Mouse (Mus musculus): ENCODE results near the gene Ankrd50.

The Ankrd50 gene

DNA sequence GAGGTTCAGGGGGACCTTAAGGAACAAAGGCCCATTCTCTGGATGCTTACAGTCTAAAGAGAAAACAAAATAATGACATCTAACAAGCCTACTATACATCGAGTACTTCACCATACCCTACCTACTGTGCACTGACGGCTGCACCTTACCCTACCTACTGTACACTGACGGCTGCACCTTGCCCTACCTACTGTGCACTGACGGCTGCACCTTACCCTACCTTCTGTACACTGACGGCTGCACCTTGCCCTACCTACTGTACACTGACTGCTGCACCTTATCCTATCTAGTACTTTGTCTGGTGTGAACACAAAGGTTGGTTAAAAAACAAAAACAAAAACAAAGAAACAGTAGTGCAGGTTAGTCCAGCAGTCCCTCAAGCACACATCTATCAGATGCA is 18.5 kb downstream of the Ankrd50 start:
- no peak for DNase-seq (ENCODE audit: low read depth, low spot score)

DNA sequence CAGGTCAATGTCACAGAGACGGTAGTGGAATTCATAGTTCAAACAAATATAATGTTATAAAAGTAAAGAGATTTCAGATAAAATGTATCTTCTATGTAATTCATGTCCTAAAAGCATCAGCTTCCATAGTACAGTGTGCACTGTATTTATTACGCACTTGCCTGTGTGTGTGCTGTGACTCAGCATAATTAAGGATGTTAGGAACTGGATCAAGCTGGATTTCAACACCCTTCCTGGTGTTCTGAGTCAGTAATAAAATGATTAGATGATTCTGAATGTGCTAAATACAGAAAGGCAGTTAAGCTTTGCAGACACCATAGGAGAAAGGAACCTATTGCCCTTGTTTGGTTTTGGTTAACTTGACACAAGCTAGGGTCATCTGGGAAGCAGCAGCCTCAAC is 21.5 kb downstream of the Ankrd50 start:
- no peak for DNase-seq (ENCODE audit: low read depth, low spot score)

DNA sequence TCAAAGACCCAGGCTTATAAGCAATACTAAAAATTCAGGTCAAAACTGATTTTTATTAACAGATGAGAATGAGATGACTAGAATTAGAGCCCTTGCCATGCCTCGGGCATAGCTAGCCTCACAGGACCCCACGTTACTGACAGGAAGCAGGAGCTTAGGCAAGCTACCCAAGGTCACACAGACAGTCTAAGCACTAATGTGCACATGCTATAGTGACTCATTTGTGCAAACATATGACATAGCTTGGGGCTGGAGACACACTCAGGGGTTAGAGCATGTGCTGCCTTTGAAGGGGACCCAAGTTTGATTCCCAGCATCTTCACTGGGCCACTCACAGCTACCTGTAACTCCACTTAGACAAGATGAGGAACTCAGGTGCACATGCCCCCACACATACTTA is 22.9 kb downstream of the Ankrd50 start:
- DNase-seq (ENCODE audit: low read depth, low spot score) = no peak

DNA sequence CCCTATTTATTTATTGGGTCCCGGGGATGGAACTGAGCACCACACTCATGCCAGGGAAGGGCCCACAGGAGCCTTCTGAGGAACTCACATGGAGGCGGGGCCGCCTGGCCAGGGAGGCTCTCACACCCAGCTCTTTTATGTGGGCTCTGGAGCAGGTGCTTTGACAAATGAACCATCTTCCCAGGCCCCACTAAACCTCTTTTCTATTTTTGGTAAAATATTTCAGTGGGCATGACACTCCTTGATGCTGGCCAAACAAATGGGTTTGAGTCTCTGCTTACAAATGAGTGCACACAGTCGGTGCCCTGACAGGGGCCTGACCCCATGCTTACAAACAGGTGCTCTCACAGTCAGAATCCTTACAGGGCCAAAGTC is 24.4 kb downstream of the Ankrd50 start:
- no peak for DNase-seq (ENCODE audit: low read depth, low spot score)

DNA sequence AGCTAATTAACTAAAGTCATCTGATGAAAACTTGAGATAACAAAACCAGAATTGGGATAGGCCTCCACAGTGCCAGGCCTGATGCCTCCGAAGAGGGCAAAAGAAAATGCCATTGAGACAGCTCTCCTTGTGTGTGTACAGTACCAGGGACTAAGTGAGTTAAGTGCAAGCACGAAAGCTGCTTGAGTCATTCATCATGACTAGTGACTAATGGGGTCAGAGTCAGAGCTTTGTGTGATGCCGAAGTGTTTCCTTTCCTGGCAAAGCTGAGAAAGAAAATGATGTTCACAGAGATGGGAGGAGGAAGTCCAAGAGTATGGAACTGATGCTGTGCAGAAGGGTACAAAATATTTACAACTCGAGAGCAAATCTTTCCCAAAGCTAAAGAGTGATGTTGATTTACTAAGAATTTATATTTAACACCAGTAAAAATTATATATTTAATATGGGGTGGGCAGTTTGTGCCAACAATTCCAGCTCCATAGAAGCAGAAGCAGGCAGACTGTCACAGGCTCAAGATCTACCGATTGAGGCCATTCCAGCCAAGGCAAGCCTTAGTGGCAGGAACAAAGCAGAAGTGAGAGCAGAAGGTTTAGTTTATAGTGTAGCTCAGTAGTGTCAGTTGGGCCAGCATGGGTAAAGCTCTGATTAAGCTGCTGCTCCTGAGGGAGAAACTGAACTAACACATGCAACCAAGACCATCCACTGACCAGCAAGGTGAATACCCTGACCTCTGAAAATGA is 25.0 kb downstream of the Ankrd50 start:
- DNase-seq (ENCODE audit: low read depth, low spot score) = no peak

DNA sequence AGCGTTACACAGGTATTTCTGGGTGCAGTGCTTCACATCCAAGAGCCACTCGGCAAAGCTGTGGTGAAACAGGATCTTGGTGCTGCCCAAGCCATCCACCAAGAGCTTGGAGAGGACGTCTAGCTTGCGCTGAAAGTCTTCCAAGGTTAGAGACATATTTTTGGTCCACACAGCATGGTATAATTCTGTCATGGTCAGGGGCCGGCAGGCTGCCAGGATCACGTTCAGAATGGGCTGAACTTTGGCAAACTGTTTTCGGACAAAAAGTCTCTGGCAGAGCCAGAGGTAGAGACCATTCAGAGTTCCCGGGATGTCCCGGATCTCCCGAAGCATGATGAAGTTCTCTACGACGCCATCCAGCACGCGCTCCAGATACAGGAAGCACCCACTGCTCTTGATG is 27.6 kb downstream of the Ankrd50 start:
- DNase-seq (ENCODE audit: low read depth, low spot score) = no peak

- no peak for DNase-seq (ENCODE audit: low read depth, low spot score)
Measured at GRCm38 (mm10) chr3:38452199-38452598, 32.4 kb downstream of the Ankrd50 start.

- no peak for DNase-seq (ENCODE audit: low read depth, low spot score)
Measured at GRCm38 (mm10) chr3:38446586-38446985, 38.1 kb downstream of the Ankrd50 start.

- DNase-seq (ENCODE audit: low read depth, low spot score) = no peak
Measured at GRCm38 (mm10) chr3:38443875-38444274, 40.8 kb downstream of the Ankrd50 start.

DNA sequence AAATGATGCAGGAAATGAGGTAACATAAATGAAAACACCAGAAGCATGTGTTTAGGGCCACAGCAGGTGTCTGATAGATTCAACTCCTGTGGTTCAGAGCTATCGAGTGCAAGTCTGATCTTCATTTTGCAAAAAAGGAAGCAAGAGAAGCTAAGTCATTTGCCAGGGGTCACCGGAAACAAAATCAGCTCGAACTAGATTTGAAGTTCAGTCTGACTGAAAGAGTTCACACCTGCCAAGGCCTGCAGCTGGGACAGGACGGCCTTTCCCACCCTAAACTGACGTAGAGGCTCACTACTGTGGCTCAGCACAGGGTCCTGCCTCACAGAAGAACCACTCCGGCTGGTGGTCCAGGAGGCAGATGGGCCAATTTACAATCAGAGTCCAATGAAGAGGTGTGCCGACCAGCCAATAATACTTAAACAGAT is 44.1 kb downstream of the Ankrd50 start:
- DNase-seq (ENCODE audit: low read depth, low spot score) = no peak

DNA sequence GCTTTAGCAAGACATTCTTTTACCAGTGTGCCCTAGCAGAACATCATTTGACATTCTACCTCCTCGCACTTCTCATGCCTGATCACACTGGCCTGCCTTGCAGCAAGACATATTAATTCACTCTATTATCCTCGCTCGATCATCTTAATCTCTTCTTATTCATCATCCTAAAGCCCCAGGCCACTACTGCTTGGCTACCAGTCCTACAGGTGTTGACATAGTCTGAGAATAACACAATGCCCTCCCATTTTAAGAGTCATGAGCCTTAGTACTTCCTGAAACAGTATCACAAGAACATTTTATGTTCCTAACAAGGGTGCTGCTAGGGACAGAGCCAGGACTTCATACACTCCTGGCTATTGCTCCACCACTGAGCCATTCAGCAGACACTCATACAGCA is 48.0 kb downstream of the Ankrd50 start:
- DNase-seq (ENCODE audit: low read depth, low spot score) = no peak

- no peak for DNase-seq (ENCODE audit: low read depth, low spot score)
Measured at GRCm38 (mm10) chr3:38435828-38436227, 48.8 kb downstream of the Ankrd50 start.

GRCm38 (mm10) chr3:38434486-38434885 is 50.2 kb downstream of the Ankrd50 start:
- no peak for DNase-seq (ENCODE audit: low read depth, low spot score)

GRCm38 (mm10) chr3:38433495-38434464 is 50.9 kb downstream of the Ankrd50 start:
- DNase-seq (ENCODE audit: low read depth, low spot score) = no peak

- no peak for DNase-seq (ENCODE audit: low read depth, low spot score)
Measured at GRCm38 (mm10) chr3:38431461-38431860, 53.2 kb downstream of the Ankrd50 start.

DNA sequence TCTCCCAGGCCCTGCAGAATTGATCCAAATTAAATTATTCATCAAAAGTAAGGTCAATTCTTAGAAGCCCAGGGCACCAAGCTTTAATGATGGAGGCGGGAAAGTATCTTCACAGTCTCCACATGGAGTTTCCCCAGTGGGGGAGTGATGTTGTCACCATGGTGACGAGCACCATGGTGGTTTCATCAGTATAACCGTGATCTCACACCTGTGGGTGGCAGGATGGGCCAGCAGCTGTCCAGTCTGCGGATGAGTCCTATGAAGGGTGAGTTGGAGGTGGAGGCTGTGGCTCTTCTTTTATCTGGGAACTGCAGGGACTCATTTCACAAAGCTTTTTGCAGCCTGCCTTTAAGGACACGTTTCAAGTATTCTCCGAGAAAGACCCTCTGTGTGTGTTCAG is 53.6 kb downstream of the Ankrd50 start:
- no peak for DNase-seq (ENCODE audit: low read depth, low spot score)

DNA sequence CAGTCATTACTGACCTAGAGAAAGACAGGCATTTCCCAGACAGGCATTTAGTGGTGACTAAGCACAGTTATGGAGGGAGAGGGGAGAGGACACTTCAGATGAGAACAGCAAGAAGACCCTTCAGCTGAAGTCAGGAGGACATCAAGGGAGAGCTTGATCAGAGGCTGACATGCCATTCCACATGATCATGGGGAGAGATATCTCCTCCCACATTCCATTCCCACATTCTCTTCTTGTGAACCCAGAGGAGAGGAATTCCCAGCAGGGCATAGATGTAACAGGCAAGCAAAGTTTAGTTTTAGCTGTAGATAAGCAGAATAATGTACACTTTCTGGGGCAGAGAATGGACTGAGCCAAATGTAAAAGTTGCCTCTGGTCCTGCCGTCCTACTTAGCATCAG is 57.4 kb downstream of the Ankrd50 start:
- DNase-seq (ENCODE audit: low read depth, low spot score) = no peak

GRCm38 (mm10) chr3:38423966-38424365 is 60.7 kb downstream of the Ankrd50 start:
- DNase-seq (ENCODE audit: low read depth, low spot score) = no peak

GRCm38 (mm10) chr3:38419896-38420295 is 64.7 kb downstream of the Ankrd50 start:
- no peak for DNase-seq (ENCODE audit: low read depth, low spot score)

- DNase-seq (ENCODE audit: low read depth, low spot score) = no peak
Measured at GRCm38 (mm10) chr3:38415292-38415930, 69.2 kb downstream of the Ankrd50 start.
